Mouse (Mus musculus): ENCODE data around the gene Gm9918.

DNA sequence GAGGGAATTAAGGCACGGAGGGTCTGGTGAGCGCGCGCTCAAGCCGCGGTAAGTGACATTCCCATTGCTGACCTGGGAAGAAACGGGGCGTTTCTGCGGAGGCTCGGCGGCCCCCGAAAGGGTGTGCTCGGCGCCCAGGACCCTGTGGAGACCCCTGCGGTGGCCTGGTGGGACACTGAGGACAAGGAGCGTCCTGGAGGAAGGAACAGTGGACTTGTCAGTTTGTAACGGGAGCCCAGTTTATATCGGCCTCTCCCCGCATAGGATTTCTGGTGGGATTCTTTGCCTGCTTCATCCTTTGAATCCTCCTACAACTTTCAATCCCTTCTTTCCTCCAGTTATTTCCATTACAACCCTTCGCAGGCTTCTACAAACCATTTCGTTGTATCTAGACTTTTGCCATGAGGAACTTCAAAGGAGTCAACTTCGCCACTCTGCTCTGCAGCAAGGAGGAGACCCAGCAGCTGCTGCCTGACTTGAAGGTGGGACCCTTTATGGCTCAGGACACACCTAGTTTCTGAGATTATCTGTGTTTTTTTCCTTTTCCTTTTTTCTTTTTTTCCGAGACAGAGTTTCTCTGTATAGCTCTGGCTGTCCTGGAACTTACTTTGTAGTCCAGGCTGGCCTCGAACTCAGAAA, 26.1 kb downstream of the Gm9918 start:
- TF ChIP-seq CTCF (IDR thresholded peaks at IDR 0.05; ENCODE audit: extremely low read depth, insufficient read depth, insufficient read length, insufficient replicate concordance) (no peak), POLR2A (IDR thresholded peaks at IDR 0.05; ENCODE audit: low read depth, low read length) (no peak)
